Mouse (Mus musculus): Measurements from ENCODE around the gene Apopt1. TPM values are rescaled to one million over a fixed set of nuclear protein-coding genes. Genes with fewer than 3 reads are reported as not detected.

The Apopt1 gene
- total RNA-seq (2022) = 10 to 100 TPM; 36.2 to 40.8 (median 38.9) TPM

DNA sequence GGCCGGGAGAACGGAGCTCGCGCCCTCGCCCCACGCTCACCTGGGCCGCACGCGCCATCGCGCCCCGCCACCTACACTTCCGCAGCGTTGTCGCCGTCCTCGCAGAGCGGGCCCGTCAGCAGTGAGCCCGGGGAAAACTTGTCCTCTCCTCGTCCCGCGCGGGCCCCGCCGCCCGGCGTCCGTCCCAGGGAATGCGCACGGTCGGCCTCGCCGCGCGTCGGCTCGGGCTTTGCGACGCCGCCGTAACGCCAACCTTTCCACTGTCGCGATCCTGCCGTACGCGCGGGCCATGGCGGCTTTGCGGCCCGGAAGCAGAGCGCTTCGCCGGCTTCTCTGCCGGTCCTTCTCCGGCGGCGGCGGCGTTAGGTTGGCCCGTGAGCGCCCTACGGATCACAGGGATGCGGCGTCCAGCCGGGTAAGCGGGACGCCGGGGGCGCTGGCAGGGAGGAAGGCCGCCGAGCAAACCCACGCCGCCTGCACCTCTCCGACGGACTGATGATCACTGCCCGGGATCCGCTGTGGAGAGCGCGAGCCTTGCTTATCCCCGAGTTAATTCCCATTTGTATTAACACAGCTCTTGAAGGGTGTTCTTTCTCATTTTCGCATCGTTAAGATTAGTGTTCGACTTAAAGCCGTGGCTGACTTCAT, at the start of gene Apopt1, which contains the start of gene Bag5:
Gene Apopt1 (plus strand): TSS at position 258 of the 648 bp plus-strand sequence.
Gene Bag5 (minus strand): TSS at position 254 of the 648 bp plus-strand sequence.
- DNase-seq (ENCODE audit: low spot score in 2 of 2) = peak; percentile 72 to 83

DNA sequence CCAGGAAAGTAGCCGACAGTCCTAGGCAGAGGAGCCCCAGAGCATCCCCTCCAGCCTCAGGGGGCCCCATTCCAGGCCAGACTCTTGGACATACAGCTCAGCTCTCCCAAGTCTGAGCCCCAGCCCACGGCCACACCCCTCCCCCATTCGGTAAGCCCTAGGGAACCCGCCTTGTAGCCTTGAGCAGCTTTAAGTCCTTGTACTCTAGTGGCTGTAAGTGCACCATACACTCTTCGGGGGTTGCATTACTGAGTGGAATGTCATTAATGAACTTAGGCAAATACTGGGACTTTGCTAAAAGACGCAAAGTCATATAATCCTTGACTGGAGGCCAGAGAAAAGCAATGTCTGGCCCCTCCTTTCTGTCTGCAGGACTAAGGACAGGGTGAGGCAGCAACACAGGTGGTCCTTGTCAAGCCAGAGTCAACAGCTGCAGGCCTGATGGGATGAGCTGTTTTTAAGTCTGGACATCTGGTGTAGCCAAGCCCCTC, 48.9 kb upstream of the Apopt1 start:
- no peak for DNase-seq (ENCODE audit: low spot score in 2 of 2)

DNA sequence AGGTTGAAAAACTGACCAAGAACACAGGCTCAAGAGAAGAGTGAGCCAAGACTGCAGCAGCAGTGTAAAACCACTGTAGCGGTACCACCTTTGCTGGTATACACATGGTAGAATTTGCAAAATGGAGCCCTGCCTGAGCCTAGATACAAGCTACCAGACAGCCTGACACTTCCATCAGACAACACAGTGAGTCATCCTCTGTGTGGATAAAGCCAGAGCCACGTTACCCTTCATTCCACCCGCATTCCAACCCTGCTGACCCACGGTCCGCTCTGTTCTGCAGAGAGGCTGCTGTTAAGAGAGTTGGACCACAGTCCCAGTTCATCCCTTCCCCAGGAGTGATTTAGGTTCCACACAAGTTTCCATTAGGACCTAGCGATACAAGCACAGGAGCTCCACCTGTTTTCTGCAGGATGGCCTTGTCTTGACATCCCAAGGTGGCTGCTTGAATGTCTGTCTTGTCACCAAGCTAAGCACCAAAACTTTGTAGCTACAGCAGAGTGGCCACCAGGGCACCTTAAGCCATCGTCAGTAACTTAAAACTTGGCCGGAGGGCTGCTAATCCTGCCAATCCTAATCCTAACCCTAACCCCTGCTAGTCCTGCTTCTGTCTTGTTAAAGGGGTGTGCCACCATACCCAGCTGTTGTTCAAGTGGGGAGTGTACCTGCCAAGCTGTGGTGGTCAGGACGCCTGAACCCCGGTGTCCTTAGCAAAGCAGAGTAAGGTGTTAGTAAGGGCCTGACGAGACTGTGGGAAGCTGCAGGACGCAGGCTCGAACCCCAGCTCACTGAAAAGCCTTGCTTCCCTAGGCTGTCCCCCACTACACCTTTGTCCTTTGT, 47.8 kb upstream of the Apopt1 start:
- no peak for DNase-seq (ENCODE audit: low spot score in 2 of 2)

DNA sequence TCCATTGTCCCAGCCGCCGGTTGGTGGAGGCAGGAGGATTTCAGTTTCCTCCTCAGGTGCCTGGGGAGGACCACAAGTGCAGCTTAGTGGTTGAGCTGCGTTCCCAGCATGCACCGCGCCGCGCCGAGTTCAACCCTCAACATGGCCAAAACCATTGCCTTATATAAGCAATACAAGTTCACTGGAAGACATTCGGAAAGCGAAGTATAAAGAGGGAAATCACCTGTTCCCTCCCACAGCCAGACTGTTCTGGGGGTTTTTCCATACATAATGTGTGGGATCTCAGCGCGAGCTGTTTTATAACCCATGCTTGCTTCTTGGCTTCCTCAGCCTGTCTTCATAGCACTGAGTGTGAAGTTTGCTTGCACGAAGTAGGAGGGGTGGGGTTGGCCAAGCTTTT, 46.7 kb upstream of the Apopt1 start:
- DNase-seq (ENCODE audit: low spot score in 2 of 2) = no peak

DNA sequence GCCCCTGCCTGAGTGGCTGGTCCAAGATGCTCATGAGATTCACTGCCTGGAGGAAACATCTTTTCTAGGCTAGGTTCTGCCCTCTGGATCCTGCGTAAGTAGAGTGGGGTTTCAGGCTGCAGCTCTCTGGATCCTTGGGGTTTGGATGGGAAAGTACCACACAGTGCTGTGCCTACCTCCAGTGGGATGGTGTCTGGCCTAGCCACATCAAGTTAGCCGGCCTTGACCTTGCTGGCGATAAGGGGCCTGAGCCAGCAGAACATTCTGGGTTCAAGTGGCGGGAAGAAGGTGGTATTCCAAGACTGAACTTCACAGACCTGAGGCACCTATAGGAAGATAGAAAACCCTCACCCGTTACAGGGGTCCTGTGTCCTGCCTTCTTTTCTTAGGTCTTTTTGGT, 45.6 kb upstream of the Apopt1 start:
- no peak for DNase-seq (ENCODE audit: low spot score in 2 of 2)

DNA sequence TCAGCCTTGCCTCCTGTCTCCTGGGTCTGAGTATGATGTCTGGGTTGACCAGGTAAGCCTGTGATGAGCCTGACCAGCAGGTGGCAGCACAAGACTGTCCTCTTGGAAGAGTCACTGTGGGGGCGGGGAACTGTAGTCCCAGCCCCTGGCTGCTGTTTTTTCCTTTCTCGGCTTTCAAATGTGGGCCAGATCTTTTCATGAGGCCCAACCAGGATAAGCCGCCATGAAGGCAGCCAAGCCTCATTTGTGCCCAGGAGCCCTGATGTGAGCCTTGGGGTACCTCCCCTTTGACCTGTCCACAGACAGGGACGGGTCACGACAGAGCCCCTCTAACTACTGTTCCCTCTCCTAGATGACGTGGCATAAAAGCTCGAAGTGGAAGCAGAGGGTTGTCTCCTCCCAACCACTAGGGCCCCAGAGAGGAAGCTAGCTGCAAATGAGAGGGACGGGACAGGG, 44.6 kb upstream of the Apopt1 start:
- DNase-seq (ENCODE audit: low spot score in 2 of 2) = peak; percentile 93 to 95

DNA sequence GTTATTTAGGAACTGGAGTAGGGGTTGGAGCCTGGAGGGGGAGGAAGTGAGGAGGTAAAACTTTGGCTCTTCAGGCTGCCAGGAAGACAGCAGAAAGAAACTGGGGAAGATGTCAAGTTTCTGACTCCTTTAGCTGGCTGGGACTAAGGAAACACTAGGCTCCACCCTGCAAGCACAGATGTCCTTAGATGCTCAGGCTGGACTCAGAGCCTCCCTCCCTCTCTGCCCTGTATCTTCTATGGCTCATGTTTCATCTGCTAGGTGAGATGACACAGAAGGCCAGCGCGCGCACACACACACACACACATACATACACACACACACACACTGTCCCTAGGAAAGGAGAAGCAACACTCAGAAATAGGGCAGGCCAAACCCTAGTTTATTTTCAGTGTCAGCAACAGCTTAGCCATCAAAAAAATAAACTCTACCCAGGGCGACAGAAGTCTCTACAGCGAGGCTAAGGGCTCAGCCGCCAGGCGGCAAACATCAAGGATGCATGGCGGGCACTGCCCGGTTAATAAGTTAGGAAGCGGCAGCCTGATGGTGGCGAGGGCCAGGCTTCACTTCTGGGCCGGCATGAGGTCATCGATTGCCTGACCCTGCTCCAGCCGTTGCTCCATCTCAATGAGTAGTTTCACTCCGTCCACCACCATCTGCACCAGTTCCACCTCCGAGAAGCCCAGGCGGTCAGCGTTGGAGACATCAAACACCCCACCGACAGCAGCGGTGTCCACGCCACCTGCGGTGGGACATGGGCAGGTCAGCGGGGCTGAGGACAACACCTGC, 43.9 kb upstream of the Apopt1 start:
- DNase-seq (ENCODE audit: low spot score in 2 of 2) = no peak

DNA sequence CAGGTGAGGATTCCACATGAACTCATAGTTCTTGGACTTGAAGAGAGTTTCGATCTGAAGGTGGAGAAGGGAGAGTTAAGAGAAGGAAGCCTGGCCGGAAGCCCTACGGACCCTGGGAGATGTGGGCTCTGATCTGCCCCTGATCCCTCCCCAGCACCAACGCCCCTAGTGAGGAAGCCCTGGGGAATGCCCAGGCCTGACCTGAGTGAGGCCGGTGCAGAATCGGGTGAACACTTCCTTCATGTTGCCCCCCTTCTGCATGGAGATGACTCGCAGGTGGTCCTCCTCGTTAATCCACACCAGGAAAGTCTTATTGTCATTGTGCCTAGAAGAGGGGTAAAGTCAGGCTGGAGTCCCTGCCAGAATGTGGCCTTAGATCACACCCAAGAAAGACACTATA, 43.1 kb upstream of the Apopt1 start:
- DNase-seq (ENCODE audit: low spot score in 2 of 2) = no peak

DNA sequence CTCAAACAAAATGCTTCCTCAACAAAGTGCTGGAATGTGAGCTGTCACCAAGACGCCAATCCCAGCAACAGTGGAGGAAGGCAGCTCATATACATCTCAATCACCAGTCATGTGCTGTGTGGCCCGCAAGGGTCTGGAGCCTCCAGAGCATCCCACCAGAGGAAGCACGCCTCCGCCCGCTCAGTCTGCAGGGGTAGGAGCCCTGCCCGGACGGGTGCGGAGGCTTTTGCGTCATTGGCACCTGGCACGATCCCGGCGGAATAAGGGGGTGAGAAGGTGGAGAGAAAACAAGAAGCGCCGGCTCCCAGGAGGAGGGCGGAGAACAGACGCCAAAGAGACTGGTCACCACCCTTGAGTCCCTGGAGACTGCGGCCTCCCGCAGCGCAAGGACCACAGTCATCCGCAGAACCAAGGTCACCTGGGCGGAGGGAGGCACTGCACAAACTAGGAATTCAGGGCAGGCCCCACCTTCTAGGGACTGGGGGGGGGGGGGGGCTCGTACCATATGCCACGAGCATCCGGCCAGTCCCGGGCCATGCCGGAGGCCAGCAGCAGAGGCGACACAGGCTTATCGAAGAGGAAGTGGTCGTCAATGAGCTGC, 42.6 kb upstream of the Apopt1 start:
- DNase-seq (ENCODE audit: low spot score in 2 of 2) = no peak

DNA sequence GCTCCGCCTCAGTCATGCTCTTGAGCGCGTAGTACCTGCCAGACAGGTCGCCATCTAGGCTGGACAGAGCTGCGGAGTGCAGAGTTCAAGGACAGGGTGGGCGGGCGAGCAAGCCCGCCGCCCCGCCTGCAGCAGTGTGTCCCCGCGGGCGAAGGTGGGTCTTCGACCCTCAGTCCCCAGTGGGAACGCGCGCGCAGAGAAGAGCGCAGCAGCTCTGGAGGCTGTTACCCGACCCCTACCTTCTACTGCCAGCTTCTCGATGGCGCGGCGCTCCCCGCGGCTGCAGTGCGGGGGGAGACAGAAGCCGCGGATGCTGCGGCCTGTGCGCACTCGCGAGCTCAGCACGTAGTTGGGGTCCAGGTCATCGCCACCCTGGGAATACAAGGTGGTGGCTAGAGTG, 42.1 kb upstream of the Apopt1 start:
- no peak for DNase-seq (ENCODE audit: low spot score in 2 of 2)

DNA sequence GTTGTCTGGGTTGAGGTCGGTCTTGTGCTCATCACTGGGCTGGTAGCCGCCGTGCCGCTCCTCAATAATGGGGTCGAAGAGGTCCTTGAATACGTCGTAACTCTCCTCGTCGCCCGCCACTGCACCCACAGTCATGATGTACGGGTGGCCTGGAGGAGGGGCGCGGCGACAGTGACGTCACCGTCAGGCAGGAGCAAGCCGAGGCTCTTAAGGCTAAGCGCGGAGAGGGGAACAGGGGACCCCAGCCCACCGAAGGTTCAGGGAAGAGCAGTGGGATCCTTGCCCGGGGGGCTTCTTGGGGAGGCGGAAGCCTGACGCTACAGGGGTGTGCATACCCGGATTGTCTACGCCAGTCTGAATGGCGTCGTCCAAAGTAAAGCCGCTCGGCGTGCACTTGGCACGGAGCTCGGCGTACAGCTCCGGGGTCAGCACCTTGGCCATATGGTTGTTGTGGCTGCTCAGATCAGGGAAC, 41.6 kb upstream of the Apopt1 start:
- DNase-seq (ENCODE audit: low spot score in 2 of 2) = no peak

DNA sequence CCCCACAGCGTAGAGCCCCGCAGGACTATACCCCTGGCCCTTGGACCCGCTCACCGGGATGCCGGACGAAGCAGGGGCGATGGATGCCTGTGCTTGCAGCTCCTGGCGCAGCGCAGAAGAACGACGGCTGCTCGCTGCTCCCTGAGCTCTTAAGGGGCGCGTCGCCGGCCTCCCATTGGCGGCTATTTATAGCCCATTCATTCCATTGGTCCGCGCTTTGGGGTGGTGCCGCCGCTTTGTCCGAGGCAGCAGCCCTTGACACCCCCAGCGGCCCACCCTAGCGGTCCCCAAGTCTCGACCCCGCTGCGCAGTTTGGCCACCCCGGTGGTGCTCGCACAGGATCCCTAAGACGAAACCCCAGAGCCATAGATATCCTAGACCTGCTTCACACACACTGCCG, 40.9 kb upstream of the Apopt1 start, which contains the start of gene Ckb:
Gene Ckb (minus strand): TSS at position 163 of the 400 bp plus-strand sequence.
- peak in 1 of 2 experiments; percentile 60 for DNase-seq (ENCODE audit: low spot score in 2 of 2)

DNA sequence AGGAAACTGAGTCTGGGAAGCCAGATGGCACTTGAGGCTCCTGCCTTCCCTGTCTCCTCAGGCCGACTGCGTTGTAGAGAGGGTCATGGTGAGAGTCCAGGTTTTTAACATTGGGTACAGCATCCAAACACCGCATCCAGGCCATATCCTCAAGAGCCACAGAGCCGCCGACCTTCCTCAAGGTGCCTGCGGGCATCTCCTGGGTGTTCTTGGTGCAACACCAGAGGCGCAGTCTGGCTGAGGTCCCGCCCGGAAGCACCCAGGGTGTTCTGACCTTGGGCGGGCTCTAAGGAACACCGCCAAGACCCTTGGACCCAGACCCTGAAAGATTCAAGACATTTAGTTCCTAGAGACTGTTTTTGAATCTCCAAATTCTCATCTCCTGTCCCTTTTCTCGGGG, 40.5 kb upstream of the Apopt1 start:
- DNase-seq (ENCODE audit: low spot score in 2 of 2) = no peak

DNA sequence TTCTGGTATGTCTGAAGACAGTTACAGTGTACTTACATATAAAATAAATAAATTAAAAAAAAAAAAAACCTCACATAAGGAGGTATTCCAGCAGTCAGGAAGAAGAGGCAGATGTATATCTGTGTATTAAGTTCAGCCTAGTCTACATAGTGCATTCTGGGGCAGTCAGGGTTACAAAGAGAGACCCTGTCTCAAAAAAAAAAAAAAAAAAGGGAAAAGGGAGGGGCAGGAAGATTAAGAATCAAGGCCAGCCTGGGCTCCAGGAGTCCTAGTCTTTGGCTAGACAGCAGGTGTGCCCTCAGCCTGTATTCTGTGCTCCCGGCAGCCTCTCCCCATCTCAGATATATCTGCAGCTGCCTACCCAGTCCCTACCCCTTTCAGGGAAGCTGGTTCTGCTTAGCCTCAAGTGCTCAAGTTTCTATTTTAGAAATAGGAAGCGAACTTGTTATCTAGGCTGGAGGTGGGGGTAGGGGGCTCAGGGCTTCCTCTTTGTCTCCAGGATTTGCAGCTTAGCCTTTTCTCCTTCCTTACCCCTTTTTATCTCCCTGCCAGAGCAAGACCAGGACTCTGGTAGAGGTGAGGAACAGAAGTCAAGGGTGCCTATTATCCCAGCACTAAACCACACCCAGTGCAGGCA, 38.1 kb upstream of the Apopt1 start:
- no peak for DNase-seq (ENCODE audit: low spot score in 2 of 2)

DNA sequence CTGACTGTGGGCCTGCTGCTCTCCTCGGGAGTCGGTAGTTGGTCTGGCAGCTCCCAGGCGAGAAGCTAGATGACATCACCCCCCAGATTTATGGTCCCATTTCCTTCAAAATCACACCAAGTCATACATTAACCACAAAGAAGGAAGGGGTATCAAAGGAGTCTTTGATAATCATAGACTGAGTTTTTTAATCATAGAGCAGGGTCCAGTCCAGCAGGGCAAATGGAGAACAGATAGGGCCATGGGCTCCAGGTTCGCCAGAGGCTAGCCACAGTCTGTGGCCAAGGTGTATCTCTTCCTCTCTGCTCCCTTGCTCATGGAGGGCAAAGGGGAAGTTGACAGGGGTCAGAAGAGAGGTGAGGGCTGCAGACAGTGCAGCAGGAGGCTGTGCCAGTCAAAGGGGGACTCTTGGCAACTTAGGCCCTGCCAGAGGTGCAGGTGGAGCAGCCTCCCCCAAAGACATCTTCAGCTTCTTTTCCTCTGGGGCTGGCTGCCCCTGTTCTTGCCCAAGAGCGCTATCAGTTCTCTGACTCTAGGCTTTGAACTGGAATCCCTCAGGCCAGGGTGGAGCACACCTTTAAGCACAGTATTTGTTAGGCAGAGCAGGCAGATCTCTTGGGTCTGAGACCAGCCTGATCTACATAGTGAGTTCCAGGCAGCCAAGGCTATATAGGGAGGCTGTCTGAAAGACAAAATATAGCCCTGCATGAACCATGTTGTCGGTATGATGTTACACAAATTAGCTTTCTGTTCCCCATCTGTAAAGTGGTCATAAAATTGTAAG, 37.1 kb upstream of the Apopt1 start:
- DNase-seq (ENCODE audit: low spot score in 2 of 2) = no peak

DNA sequence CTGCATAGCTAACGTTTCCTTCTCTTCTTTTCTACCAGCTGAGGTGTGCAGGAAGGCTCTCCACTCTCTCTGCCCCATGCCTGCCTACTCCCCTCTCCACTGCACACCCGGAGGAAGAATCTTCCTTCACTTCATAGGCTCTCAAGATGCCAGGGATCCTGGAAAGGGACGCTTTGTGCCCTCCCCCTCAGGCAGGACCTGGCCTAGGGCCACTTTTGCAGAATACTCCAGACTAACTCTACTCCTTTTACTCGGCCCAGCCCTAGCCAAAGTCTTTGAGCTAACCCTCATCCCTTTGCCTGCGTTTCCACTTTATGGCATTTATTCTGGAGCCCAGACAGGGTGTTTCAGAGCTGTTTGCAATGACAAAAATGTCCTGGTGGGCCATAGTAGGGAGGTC, 35.6 kb upstream of the Apopt1 start:
- no peak for DNase-seq (ENCODE audit: low spot score in 2 of 2)

DNA sequence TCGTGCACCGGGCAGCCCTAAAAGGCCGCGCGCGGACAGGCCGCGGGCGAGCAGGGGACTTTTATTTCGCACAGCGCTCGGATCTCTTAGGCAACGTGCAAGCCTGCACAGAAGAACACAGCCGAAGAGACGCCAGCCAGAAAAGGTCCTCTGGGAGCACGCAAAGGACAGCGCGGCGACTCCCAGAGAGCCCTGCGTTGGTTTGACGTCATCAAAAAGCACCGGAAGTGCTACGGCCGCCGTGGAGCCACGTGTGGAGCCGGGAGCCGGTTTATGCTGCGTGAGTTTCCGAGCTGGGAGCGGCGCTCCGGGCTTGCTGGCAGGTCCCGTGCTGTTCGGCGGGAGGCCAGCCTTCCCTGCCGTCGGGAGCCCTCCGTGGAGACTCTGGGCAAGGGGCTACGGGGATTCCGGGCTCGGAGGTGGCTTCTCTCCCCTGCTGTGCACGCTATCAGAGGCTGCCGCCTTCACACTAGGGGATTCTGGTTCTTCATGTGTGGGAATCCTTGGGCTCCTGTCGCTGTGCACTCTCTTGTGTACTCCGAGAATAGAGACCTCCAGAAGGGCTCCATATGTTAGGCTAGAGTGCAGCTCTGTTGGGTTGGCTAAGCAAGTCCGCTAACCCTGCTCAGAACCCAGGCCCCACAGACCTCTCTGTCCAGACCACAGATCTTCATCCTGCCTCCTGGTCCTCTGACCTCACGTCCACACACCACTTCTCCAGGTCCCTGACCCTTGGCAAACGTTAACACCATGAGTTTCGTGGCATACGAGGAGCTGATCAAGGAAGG, 35.0 kb upstream of the Apopt1 start, which contains the start of gene Trmt61a:
Gene Trmt61a (plus strand): TSS at position 224 of the 788 bp plus-strand sequence.
- DNase-seq (ENCODE audit: low spot score in 2 of 2) = peak; percentile 83 to 87

DNA sequence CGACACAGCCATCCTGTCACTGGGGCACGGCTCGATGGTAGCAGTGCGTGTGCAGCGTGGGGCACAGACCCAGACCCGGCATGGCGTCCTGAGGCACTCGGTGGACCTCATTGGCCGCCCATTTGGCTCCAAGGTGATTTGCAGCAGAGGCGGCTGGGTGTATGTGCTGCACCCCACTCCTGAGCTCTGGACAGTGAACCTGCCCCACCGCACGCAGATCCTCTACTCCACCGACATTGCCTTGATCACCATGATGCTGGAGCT, 34.5 kb upstream of the Apopt1 start:
- no peak for DNase-seq (ENCODE audit: low spot score in 2 of 2)

DNA sequence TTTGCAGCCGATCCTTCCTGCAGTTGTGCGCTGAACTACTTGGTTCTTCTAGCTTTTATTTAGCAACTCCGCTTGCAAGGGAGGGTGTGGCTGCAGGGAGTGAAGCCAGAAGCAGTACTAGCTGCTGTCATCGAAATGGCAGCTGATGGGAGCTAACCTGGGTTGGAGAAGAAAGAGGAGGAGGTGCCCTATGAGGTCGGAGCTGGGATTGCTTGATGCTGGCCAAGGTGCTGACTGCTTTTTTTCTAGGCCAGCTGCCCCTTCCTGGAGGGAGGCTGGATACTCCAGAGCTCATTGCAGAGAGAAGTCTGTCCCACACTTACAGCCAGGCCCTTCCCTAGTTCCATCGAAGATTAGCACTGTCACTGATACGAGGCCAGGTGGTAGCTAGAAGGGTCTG, 34.1 kb upstream of the Apopt1 start:
- no peak for DNase-seq (ENCODE audit: low spot score in 2 of 2)

All from gastrocnemius, adult 8-10 months (tissue).